Mouse (Mus musculus) heart, postnatal 0 days (tissue): Measurements from ENCODE around the gene Olfr221. TPM values are rescaled to one million over a fixed set of nuclear protein-coding genes. Genes with fewer than 3 reads are reported as not detected.
A peak's percentile ranks its signal among the peaks of the same experiment; 100 is the strongest.

ENCODE experiments used
- ATAC-seq: fragments of 200-750 bp; cut with Nextera tagmentation; 2 replicates; pipeline ENCODE4 v1.8.0; 2017; ENCODE audit warnings: low read depth, moderate number of reproducible peaks, moderate library complexity; ENCODE audit not compliant: insufficient read depth
- DNase-seq: peaks from one replicate; pipeline ENCODE4 v3.0.0-alpha.2; 2016; ENCODE audit warnings: low spot score
- H3K27ac ChIP-seq: fragments of 300-500 bp; sonication (generic); 2 replicates; pipeline ENCODE4 v1.5.1; 2014; ENCODE audit warnings: low read depth, mild to moderate bottlenecking
- H3K27me3 ChIP-seq: fragments of 300-500 bp; sonication (generic); 2 replicates; pipeline ENCODE4 v1.6.1; 2014; ENCODE audit warnings: low read length, mixed read lengths; ENCODE audit not compliant: control insufficient read depth, insufficient read depth
- H3K36me3 ChIP-seq: fragments of 300-500 bp; sonication (generic); replicated peaks from 2 replicates; pipeline ENCODE4 v1.6.1; 2014; ENCODE audit warnings: low read length, mixed read lengths; ENCODE audit not compliant: control insufficient read depth, insufficient read depth
- H3K4me1 ChIP-seq: fragments of 300-500 bp; sonication (generic); 2 replicates; pipeline ENCODE4 v1.6.1; 2014; ENCODE audit warnings: antibody characterized with exemption; ENCODE audit not compliant: control insufficient read depth, insufficient read depth
- H3K4me2 ChIP-seq: fragments of 300-500 bp; sonication (generic); 2 replicates; pipeline ENCODE4 v1.6.1; 2014; ENCODE audit warnings: low read depth, mild to moderate bottlenecking, low read length, moderate library complexity
- H3K4me3 ChIP-seq: fragments of 300-500 bp; sonication (generic); 2 replicates; pipeline ENCODE4 v1.5.1; 2014; ENCODE audit warnings: low read depth, low read length
- H3K9ac ChIP-seq: fragments of 300-500 bp; sonication (generic); replicated peaks from 2 replicates; pipeline ENCODE4 v1.6.1; 2014; ENCODE audit warnings: low read depth, low read length, mixed read lengths
- H3K9me3 ChIP-seq: fragments of 300-500 bp; sonication (generic); replicated peaks from 2 replicates; pipeline ENCODE4 v1.6.1; 2016; ENCODE audit warnings: low read length; ENCODE audit not compliant: control insufficient read depth
- CTCF ChIP-seq: IDR thresholded peaks from 2 replicates; pipeline ENCODE4 v1.5.1; 2016; ENCODE audit warnings: antibody characterized with exemption, control low read depth, low read depth
- EP300 ChIP-seq: IDR thresholded peaks from 2 replicates; pipeline ENCODE4 v1.6.1; 2016; ENCODE audit warnings: antibody characterized with exemption, low read depth
- WGBS: fragments of 180-500 bp; shearing (Covaris S2); extraction: QIAGEN DNeasy Blood & Tissue Kit; methylation state at CpG from one replicate; pipeline ENCODE4 v1.1.7; 2014; 5-methylcytosine and 5-hydroxymethylcytosine counted together
- polyA plus RNA-seq: library from polyadenylated mRNA; unstranded; fragments of >200 nt; fragmentation: Nextera tagmentation; extraction: Ambion mirVana; gene quantifications from 2 replicates; pipeline ENCODE4 v1.2.1, GENCODE M21; 2015
- total RNA-seq: library from RNA; depleted of rRNA; stranded (reverse); fragments of >200 nt; gene quantifications from 2 replicates; pipeline ENCODE4 v1.2.3, GENCODE M21; 2014; ENCODE audit warnings: low replicate concordance; rRNA removed

The Olfr221 gene
- total and polyA plus RNA-seq, 2 experiments from 2014 or later = not detected

- TF ChIP-seq EP300 = no peak
- no peak for TF ChIP-seq CTCF
- peaks cover 22% of the 10 kb centered on the region for H3K36me3 ChIP-seq
- H3K27ac ChIP-seq = peak overlapping the region; percentile 83
- H3K9me3 ChIP-seq = no peaks in the 10 kb centered on the region
- 13% methylated on average over 7 of the region's 7 CpGs for WGBS
- peak overlapping the region; percentile 81 for H3K4me3 ChIP-seq
- H3K4me1 ChIP-seq = no peaks in the 10 kb centered on the region; the same call in none of the 2 replicates
- no peaks in the 10 kb centered on the region for H3K27me3 ChIP-seq
- ATAC-seq (no peak), DNase-seq (no peak)
- peak overlapping the region; percentile 83; the same call in 1 of the 2 replicates for H3K9ac ChIP-seq
- H3K4me2 ChIP-seq = peak overlapping the region; percentile 95
Measured at GRCm38 (mm10) chr14:51986153-51986505, 56.1 kb downstream of the Olfr221 start.

- peak overlapping the region; percentile 83 for H3K27ac ChIP-seq
- peak; percentile 77 for DNase-seq
- peaks cover 16% of the 10 kb centered on the region for H3K36me3 ChIP-seq
- H3K4me3 ChIP-seq = peak overlapping the region; percentile 81
- TF ChIP-seq EP300 (no peak), CTCF (no peak)
- no peaks in the 10 kb centered on the region; the same call in none of the 2 replicates for H3K4me1 ChIP-seq
- 1% methylated on average over 27 of the region's 27 CpGs for WGBS
- no peaks in the 10 kb centered on the region for H3K27me3 ChIP-seq
- peak overlapping the region; percentile 83 for H3K9ac ChIP-seq
- ATAC-seq = peak; percentile 78
- H3K9me3 ChIP-seq = no peaks in the 10 kb centered on the region
- peak overlapping the region; percentile 95 for H3K4me2 ChIP-seq
Measured at GRCm38 (mm10) chr14:51985301-51986152, 56.7 kb downstream of the Olfr221 start.

GRCm38 (mm10) chr14:51984247-51985231, 57.7 kb downstream of the Olfr221 start, which contains the start of gene Arhgef40:
Gene Arhgef40, plus strand, starts transcription at chr14:51984719.
- peaks cover 7% of the 10 kb centered on the region for H3K36me3 ChIP-seq
- ATAC-seq = peak; percentile 81
- TF ChIP-seq CTCF = no peak
- no peak for TF ChIP-seq EP300
- H3K4me3 ChIP-seq = peak within 1 kb of the TSS; percentile 81
- peak; percentile 68 for DNase-seq
- peak within 1 kb of the TSS; percentile 95 for H3K4me2 ChIP-seq
- peak within 1 kb of the TSS; percentile 83 for H3K27ac ChIP-seq
- H3K27me3 ChIP-seq = no peaks in the 10 kb centered on the region
- 1% methylated on average over 49 of the region's 74 CpGs for WGBS
- no peaks in the 10 kb centered on the region; the same call in none of the 2 replicates for H3K4me1 ChIP-seq
- H3K9me3 ChIP-seq = no peaks in the 10 kb centered on the region
- H3K9ac ChIP-seq = peak within 1 kb of the TSS; percentile 83

Other genes with a start within 250 kb of the Olfr221 start
- not detected in 2 replicates for gene AY358078, start 242.4 kb downstream of the Olfr221 start, total RNA-seq
- not detected in 2 replicates for gene AY358078, start 242.4 kb downstream of the Olfr221 start, polyA plus RNA-seq
- not detected in 2 replicates for gene Ear6, start 188.8 kb downstream of the Olfr221 start, total RNA-seq
- not detected in 2 replicates for gene Ear6, start 188.8 kb downstream of the Olfr221 start, polyA plus RNA-seq
- 21.6 and 57.0 TPM in 2 replicates for gene Mettl17, start 157.6 kb downstream of the Olfr221 start, total RNA-seq
- 27.2 and 37.7 TPM in 2 replicates for gene Mettl17, start 157.6 kb downstream of the Olfr221 start, polyA plus RNA-seq
- gene Slc39a2, start 149.6 kb downstream of the Olfr221 start, total RNA-seq = not detected in 2 replicates
- gene Slc39a2, start 149.6 kb downstream of the Olfr221 start, polyA plus RNA-seq = 0.15 and 0.26 TPM in 2 replicates
- gene Ndrg2, start 128.3 kb downstream of the Olfr221 start, total RNA-seq = 785 and 1,158 TPM in 2 replicates
- 581 and 591 TPM in 2 replicates for gene Ndrg2, start 128.3 kb downstream of the Olfr221 start, polyA plus RNA-seq
- gene Tppp2, start 124.0 kb downstream of the Olfr221 start, total RNA-seq = not detected in 2 replicates
- not detected in 2 replicates for gene Tppp2, start 124.0 kb downstream of the Olfr221 start, polyA plus RNA-seq
- gene Rnase13, start 119.7 kb downstream of the Olfr221 start, total RNA-seq = not detected in 2 replicates
- not detected in 2 replicates for gene Rnase13, start 119.7 kb downstream of the Olfr221 start, polyA plus RNA-seq
- gene Arhgef40, start 57.7 kb downstream of the Olfr221 start, total RNA-seq = 35.4 and 36.4 TPM in 2 replicates
- 26.9 and 27.6 TPM in 2 replicates for gene Arhgef40, start 57.7 kb downstream of the Olfr221 start, polyA plus RNA-seq
- 0.57 TPM in 1 of 2 replicates, not detected in the other for gene Tmem253, start 26.8 kb downstream of the Olfr221 start, total RNA-seq
- gene Tmem253, start 26.8 kb downstream of the Olfr221 start, polyA plus RNA-seq = 0.18 and 1.0 TPM in 2 replicates
- gene Zfp219, start 21.7 kb downstream of the Olfr221 start, total RNA-seq = 41.2 and 51.6 TPM in 2 replicates
- 12.7 and 13.9 TPM in 2 replicates for gene Zfp219, start 21.7 kb downstream of the Olfr221 start, polyA plus RNA-seq
- 42.4 and 101 TPM in 2 replicates for gene Hnrnpc, start 61.6 kb upstream of the Olfr221 start, total RNA-seq
- gene Hnrnpc, start 61.6 kb upstream of the Olfr221 start, polyA plus RNA-seq = 170 and 177 TPM in 2 replicates
- 0.08 and 0.35 TPM in 2 replicates for gene Rpgrip1, start 68.2 kb upstream of the Olfr221 start, total RNA-seq
- gene Rpgrip1, start 68.2 kb upstream of the Olfr221 start, polyA plus RNA-seq = 21.8 and 23.5 TPM in 2 replicates
- 10.2 and 12.6 TPM in 2 replicates for gene Supt16, start 155.0 kb upstream of the Olfr221 start, total RNA-seq
- 12.9 and 14.4 TPM in 2 replicates for gene Supt16, start 155.0 kb upstream of the Olfr221 start, polyA plus RNA-seq
- 18.1 and 28.8 TPM in 2 replicates for gene Chd8, start 215.3 kb upstream of the Olfr221 start, total RNA-seq
- 12.9 and 13.0 TPM in 2 replicates for gene Chd8, start 215.3 kb upstream of the Olfr221 start, polyA plus RNA-seq
- gene Tox4, start 236.7 kb upstream of the Olfr221 start, total RNA-seq = 30.1 and 63.3 TPM in 2 replicates
- 21.8 and 22.0 TPM in 2 replicates for gene Tox4, start 236.7 kb upstream of the Olfr221 start, polyA plus RNA-seq
- gene Rab2b, start 237.1 kb upstream of the Olfr221 start, total RNA-seq = 6.6 and 11.9 TPM in 2 replicates
- 9.0 and 10.3 TPM in 2 replicates for gene Rab2b, start 237.1 kb upstream of the Olfr221 start, polyA plus RNA-seq